ENCODE assay signal across 16 mouse cellular contexts in the genomic region with DNA sequence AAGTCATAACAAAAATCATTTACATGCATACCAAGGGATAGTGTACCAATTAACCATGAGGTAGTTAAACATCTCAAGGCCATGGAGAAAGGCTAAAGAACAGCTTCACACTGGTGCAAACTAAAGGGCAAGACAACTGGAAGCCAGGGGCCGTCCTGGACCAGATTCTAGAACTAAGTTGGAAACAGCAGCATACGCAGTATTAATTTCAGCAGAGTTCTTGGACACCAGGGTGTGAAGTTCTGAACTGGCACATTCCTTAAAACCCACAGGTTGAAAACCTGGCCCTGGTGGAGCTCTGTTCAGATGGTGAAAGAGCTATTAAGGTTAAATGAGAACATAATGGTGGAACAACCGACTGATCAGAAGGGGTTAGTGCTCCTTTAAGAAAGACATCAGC.
"Had no signal": no experiment of that assay in that cellular context is flagged by ENCODE, and none has a peak within 500 bp of the region (broad histone marks: within the 10 kb centered on the region; RNA-seq: fewer than 3 reads in every experiment).

No protein-coding gene starts in this region.

- ATAC-seq: intestine, embryonic 15.5 days; liver, embryonic 12.5 days had no signal

- H3K4me3 ChIP-seq: intestine, embryonic 15.5 days; kidney, embryonic 15.5 days; limb, embryonic 10.5 days; limb, embryonic 13.5 days; liver, embryonic 12.5 days; liver, embryonic 15.5 days had no signal

- H3K4me2 ChIP-seq: intestine, embryonic 15.5 days; kidney, embryonic 15.5 days; limb, embryonic 13.5 days; liver, embryonic 12.5 days; liver, embryonic 15.5 days; midbrain, embryonic 11.5 days had no signal

- H3K9ac ChIP-seq: intestine, embryonic 15.5 days; kidney, embryonic 15.5 days; limb, embryonic 13.5 days; liver, embryonic 12.5 days; liver, embryonic 15.5 days had no signal

- H3K4me1 ChIP-seq: intestine, embryonic 15.5 days had no signal

- H3K27ac ChIP-seq: intestine, embryonic 15.5 days; kidney, embryonic 15.5 days; limb, embryonic 10.5 days; limb, embryonic 13.5 days; liver, embryonic 12.5 days; liver, embryonic 15.5 days had no signal

- H3K36me3 ChIP-seq: intestine, embryonic 15.5 days; liver, embryonic 12.5 days had no signal

- DNase-seq: kidney, postnatal 4 days; liver; lung, adult 18-20 months; lung, postnatal 14 days; lung, postnatal 4 days; midbrain, embryonic 14.5 days; thymus, adult 2 months; thymus, postnatal 14 days; thymus, postnatal 4 days had no signal

- H3K9me3 ChIP-seq: intestine, embryonic 15.5 days; kidney, embryonic 15.5 days; limb, embryonic 10.5 days; limb, embryonic 13.5 days; liver, embryonic 12.5 days; liver, embryonic 15.5 days had no signal

- H3K27me3 ChIP-seq: intestine, embryonic 15.5 days; kidney, embryonic 15.5 days; limb, embryonic 13.5 days; liver, embryonic 12.5 days; liver, embryonic 15.5 days had no signal
